Mouse (Mus musculus) cerebellum, postnatal 36 days (tissue): ENCODE results near the gene Nipsnap2.
"Not testable (repeated sequence)": the region's sequence is repeated elsewhere in the genome, so short reads cannot be mapped to it uniquely, and the experiment has no call there.

ENCODE experiments used
- DNase-seq, 2 experiments: peaks; one replicate each; pipeline ENCODE4 v3.0.0; 2021 to 2022; ENCODE audit warnings: mixed read lengths in 2 of 2

The Nipsnap2 gene

GRCm38 (mm10) chr5:129761865-129762540 lies 37.1 kb downstream of the Nipsnap2 start:
- no peak for DNase-seq

DNA sequence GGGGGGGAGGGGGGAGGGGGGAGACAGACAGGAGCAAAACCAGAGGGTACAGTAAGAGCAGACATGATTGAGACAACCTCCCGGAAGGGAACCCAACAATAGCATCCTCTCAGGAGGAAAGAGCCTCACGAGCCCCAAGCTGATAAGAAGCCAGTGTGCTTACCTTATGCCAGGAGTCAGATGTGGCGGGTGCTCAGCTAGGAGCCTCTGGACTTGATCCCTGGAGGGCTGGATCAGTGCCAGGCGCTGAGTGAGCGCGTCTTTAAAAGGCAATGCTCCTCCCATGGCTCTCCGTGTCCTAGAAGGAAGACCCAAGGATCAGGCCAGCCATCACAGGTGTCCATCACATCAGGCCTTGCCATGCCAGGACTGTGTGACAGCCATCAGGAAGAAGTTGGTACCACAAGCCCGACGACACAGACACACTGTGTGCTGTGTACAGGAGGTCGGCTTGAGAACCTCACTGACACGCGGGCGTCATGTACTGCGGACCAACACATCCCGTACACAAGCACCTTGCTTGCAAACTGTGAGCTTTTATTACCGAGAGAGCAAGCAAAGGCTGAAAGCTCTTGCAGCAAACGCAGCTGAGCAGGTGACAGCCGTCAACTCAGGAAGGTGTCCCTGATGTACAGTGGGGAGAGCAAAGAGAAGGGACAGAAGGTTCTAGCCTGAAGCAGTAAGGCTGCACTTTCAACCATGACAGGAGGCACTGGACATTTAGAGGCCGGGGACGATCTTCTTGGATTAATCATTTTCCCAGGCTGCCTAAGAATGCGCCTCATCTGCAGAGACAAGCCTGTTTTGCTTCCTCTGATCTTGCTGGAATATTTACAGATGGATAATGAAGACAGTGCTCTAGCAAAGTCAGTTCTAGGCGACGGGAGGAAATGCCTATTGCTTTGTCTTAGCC lies 45.8 kb downstream of the Nipsnap2 start:
- no peak for DNase-seq

GRCm38 (mm10) chr5:129772433-129772832 lies 47.6 kb downstream of the Nipsnap2 start:
- DNase-seq: no peak

DNA sequence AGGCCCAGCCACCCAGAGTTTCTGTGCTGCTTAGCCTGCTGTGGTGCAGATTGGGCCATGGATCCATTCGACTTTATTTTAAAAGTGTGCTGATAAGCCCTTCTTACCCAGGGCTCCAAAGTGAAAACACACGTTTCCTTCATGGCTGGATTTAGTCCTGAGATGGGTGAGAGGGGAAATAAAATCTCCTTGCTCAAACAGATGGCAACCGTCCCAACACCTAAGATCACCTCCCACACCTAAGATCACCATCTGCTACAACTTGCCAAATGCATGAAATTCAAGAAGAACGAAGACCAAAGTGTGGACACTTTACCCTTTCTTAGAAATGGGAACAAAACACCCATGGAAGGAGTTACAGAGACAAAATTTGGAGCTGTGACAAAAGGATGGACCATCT lies 48.5 kb downstream of the Nipsnap2 start:
- not testable (repeated sequence) for DNase-seq

- DNase-seq: no peak
These were observed 49.8 kb downstream of the Nipsnap2 start for GRCm38 (mm10) chr5:129774661-129775060.

DNA sequence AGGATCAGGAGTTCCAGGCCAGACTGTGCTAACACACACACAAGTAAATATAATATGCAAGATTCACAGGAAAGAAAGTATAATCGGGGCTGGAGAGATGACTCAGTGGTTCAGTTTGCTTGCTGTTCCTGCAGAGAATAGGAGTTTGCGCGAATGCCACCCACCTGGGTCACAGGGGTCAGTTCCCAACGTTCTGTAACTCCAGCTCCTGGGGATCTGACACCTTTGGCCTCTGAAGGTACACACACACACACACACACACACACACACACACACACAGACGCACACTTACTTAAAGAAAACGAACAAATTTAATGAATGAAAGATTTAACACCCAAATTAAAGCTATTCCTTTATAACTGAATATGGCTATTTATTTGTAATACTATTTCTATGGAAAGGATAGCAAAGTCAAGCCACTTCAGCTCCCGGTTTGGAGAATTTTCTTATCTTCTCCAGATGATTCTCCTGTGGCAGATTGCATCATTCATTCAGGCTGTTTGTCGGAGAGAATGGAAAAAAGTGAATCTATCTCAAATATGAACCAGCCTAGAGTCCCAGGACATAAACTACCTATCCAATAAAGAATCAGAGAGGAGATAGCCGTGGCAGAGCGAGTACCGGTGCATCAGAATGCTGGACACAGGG lies 53.6 kb downstream of the Nipsnap2 start:
- DNase-seq: no peak

DNA sequence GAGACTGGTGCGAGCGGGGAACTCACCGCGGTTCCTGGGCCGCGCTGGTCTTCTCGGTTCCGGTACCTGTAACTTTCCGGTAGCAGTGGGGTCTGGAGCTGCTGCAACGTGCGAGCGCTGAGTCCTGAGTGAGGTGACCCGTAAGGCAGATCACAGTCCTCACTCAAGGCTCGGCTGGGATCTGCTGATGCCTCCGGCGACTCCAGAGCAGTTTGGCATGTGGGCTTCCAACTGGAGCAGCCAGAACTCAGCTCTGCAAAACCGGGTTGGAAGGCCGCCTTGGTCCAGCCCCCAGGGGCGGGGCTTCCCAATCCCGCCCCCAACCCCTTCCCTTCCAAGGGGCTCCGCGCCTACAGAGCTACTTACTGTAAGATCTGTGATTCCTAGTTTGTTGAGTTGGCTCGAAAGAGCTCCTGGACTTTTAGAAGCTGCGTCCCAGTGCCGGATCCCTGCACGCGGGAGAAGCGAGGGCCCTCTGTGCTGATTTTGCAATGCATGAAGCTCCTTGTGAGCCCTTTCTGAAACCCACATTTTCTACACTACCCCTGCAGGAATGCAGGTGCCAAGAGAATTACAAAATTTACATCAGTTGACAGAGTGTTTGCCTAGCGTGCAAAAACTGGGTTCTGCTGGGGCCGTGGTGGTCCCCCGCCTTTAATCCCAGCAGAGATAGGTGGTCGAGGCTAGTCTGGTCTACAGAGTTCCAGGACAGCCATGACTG lies 54.3 kb downstream of the Nipsnap2 start:
- peak; percentile 76 to 80 for DNase-seq

DNA sequence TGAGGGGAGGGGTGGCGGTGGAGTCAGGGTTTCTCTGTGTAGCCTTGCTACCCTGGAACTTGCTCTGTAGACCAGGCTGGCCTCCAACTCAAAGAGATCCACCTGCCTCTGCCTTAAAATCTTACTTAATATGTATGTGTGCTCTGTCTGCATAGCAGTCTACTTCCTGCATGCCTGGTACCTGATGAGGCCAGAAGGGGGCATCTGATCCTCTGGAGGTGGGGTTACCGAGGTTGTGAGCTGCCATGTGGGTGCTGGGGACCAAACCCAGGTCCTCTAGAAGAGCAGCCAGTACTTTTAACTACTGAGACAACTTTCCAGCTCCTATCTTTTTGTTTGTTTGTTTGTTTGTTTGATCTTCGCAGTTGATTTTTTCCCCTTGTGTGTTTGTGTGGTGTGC lies 55.3 kb downstream of the Nipsnap2 start:
- no peak for DNase-seq

DNA sequence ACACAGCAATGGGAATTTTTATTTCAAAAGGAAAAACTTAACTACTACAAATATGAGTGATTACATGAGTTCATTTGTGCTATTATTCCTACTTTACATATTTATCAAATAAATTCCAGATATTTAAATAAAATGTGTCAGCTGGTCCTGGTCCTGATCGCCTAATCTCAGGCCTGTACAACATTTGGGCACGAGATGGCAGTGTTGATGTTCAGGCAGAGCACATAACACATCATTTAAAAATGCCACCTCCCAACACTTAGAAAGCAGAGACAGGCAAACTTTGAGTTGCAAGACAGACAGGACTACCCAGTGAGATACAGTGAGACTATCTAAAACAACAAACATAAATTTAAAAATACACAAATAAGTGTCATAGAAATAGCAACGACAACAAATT lies 57.3 kb downstream of the Nipsnap2 start:
- DNase-seq: no peak

DNA sequence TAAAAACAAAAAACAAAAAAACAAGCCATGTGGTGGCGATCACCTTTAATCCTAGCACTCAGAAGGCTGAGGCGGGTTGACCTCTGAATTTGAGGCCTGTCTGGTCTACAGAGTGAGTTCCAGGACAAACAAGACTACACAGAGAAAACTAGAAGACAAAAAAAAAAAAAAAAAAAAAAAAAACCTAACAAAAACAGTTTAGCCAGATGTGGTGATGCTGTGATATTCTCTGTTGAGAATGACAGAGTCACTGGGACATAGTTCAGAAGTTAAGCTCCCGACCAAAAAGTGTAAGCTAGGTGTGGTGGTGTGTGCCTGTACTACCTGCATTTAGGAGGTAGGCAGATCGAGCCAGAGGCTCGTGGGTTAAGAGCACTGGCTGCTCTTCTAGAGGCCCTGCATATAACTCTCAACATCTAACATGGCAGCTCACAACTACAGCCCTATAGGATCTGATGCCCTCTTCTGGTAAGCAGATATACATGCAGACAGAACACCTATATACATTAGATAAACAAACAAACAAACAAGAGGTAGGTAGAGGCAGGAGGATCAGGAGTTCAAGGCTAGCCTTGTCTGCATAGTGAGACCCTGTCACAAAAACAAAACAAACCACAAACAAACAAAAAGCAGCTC lies 60.5 kb downstream of the Nipsnap2 start:
- no peak for DNase-seq

DNA sequence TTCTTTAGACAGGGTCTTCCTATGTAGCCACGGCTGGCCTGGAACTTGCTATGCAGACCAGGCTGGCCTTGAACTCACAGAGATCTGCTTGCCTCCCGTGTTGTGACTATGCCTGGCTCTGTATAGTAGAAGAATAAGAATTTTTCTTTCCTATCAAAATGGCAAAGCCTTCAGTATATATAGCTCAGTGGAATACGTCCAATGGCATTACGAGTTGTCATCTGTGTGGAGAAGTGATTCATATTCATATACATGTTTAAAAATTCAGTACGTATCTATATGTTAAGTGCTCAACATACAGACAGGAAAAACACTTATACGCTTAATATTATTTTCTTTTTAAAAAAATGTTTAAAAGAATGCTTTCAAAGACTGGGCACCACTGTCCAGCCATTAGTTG lies 61.3 kb downstream of the Nipsnap2 start:
- no peak for DNase-seq

- peak; percentile 96 to 97 for DNase-seq
These were observed 62.2 kb downstream of the Nipsnap2 start, which contains the start of gene Psph for GRCm38 (mm10) chr5:129786818-129787790. TSS of gene Psph (minus strand) at chr5:129787449.

GRCm38 (mm10) chr5:129787818-129788593 lies 63.1 kb downstream of the Nipsnap2 start:
- no peak for DNase-seq

- not testable (repeated sequence) for DNase-seq
These were observed 65.7 kb downstream of the Nipsnap2 start for GRCm38 (mm10) chr5:129790591-129790990.
